Mouse (Mus musculus): ENCODE measurements around the gene Pou2f2.

Gene Pou2f2

GRCm38 (mm10) chr7:25105411-25106160, 73.9 kb downstream of the Pou2f2 start:
- DNase-seq (ENCODE audit: low read depth, low spot score), result no peak

- no peak for DNase-seq (ENCODE audit: low read depth, low spot score)
Measured at GRCm38 (mm10) chr7:25099581-25099980, 79.9 kb downstream of the Pou2f2 start.

- DNase-seq (ENCODE audit: low read depth, low spot score), result no peak
Measured at GRCm38 (mm10) chr7:25098169-25098568, 81.4 kb downstream of the Pou2f2 start.

- DNase-seq (ENCODE audit: low read depth, low spot score), result no peak
Measured at GRCm38 (mm10) chr7:25089875-25090274, 89.7 kb downstream of the Pou2f2 start.

- no peak for DNase-seq (ENCODE audit: low read depth, low spot score)
Measured at GRCm38 (mm10) chr7:25088968-25089367, 90.6 kb downstream of the Pou2f2 start.

- DNase-seq (ENCODE audit: low read depth, low spot score), result no peak
Measured at GRCm38 (mm10) chr7:25088531-25088930, 91.0 kb downstream of the Pou2f2 start.

GRCm38 (mm10) chr7:25087972-25088371, 91.6 kb downstream of the Pou2f2 start:
- DNase-seq (ENCODE audit: low read depth, low spot score), result no peak

- DNase-seq (ENCODE audit: low read depth, low spot score), result no peak
Measured at GRCm38 (mm10) chr7:25087256-25087912, 92.1 kb downstream of the Pou2f2 start.

- DNase-seq (ENCODE audit: low read depth, low spot score), result no peak
Measured at GRCm38 (mm10) chr7:25086656-25087055, 92.9 kb downstream of the Pou2f2 start.

GRCm38 (mm10) chr7:25084621-25085020, 94.9 kb downstream of the Pou2f2 start:
- DNase-seq (ENCODE audit: low read depth, low spot score), result no peak

GRCm38 (mm10) chr7:25082510-25082909, 97.0 kb downstream of the Pou2f2 start:
- DNase-seq (ENCODE audit: low read depth, low spot score), result no peak

- no peak for DNase-seq (ENCODE audit: low read depth, low spot score)
Measured at GRCm38 (mm10) chr7:25080431-25080830, 99.1 kb downstream of the Pou2f2 start.

GRCm38 (mm10) chr7:25079496-25080026, 100.0 kb downstream of the Pou2f2 start:
- no peak for DNase-seq (ENCODE audit: low read depth, low spot score)

GRCm38 (mm10) chr7:25077414-25077755, 102.1 kb downstream of the Pou2f2 start:
- DNase-seq (ENCODE audit: low read depth, low spot score), result no peak

GRCm38 (mm10) chr7:25076663-25077413, 102.7 kb downstream of the Pou2f2 start:
- DNase-seq (ENCODE audit: low read depth, low spot score), result peak; percentile 97

GRCm38 (mm10) chr7:25076296-25076662, 103.2 kb downstream of the Pou2f2 start:
- no peak for DNase-seq (ENCODE audit: low read depth, low spot score)

GRCm38 (mm10) chr7:25073924-25074323, 105.6 kb downstream of the Pou2f2 start:
- no peak for DNase-seq (ENCODE audit: low read depth, low spot score)

- no peak for DNase-seq (ENCODE audit: low read depth, low spot score)
Measured at GRCm38 (mm10) chr7:25072716-25073390, 106.7 kb downstream of the Pou2f2 start.

GRCm38 (mm10) chr7:25071979-25072715, 107.4 kb downstream of the Pou2f2 start, which contains the start of the genes Grik5 and Zfp574:
Gene Grik5, minus strand, starts transcription at chr7:25072346.
Gene Zfp574, plus strand, starts transcription at chr7:25072567.
- no peak for DNase-seq (ENCODE audit: low read depth, low spot score)

GRCm38 (mm10) chr7:25068724-25069123, 110.8 kb downstream of the Pou2f2 start:
- DNase-seq (ENCODE audit: low read depth, low spot score), result no peak

All from WW6 (cell line).